Mouse (Mus musculus) MEL (cell line): ENCODE measurements around the gene Fxr1.

Experiments
- CTCF ChIP-seq, 3 experiments: IDR thresholded peaks in 2 of 3; conservative IDR thresholded peaks in 1 of 3; 2 replicates each; pipeline ENCODE4 v1.5.1; 2011 to 2012; ENCODE audit warnings: low read length in 3 of 3, low read depth in 2 of 3, mild to moderate bottlenecking in 2 of 3, improper control_type of control experiment in 1 of 3, inconsistent platforms in 1 of 3, mixed read lengths in 1 of 3, moderate library complexity in 1 of 3; ENCODE audit not compliant: control insufficient read depth in 1 of 3, insufficient read depth in 1 of 3, poor library complexity in 1 of 3, severe bottlenecking in 1 of 3
- ELF1 ChIP-seq: IDR thresholded peaks from 2 replicates; pipeline ENCODE4 v1.6.1; 2014; ENCODE audit warnings: low read depth, mild to moderate bottlenecking, inconsistent platforms, low read length, improper control_type of control experiment, moderate library complexity
- POLR2A ChIP-seq, 2 experiments: IDR thresholded peaks; 2 replicates each; pipeline ENCODE4 v1.6.1; 2011 to 2012; ENCODE audit warnings: low read length in 2 of 2, mild to moderate bottlenecking in 2 of 2, control low read depth in 1 of 2, improper control_type of control experiment in 1 of 2, low read depth in 1 of 2, moderate library complexity in 1 of 2; ENCODE audit not compliant: control insufficient read depth in 1 of 2, insufficient read depth in 1 of 2, poor library complexity in 1 of 2

- no peak for TF ChIP-seq ELF1
- TF ChIP-seq CTCF (IDR thresholded peaks at IDR 0.05 in 2 of 3, conservative IDR thresholded peaks at IDR 0.05 in 1 of 3; ENCODE audit: control insufficient read depth in 1 of 3, insufficient read depth in 1 of 3, low read depth in 2 of 3, low read length in 3 of 3, poor library complexity in 1 of 3, severe bottlenecking in 1 of 3), result no peak
- no peak for TF ChIP-seq POLR2A (IDR thresholded peaks at IDR 0.05; ENCODE audit: control insufficient read depth in 1 of 2, insufficient read depth in 1 of 2, low read depth in 1 of 2, low read length in 2 of 2, poor library complexity in 1 of 2)
Measured at GRCm38 (mm10) chr3:34072726-34073125, 53.0 kb downstream of the Fxr1 start.
